Mouse (Mus musculus) frontal cortex, postnatal 36 days (tissue): ENCODE results near the gene Osbpl2.

Experiments used
- DNase-seq, 2 experiments: peaks; one replicate each; pipeline ENCODE4 v3.0.0; 2022; ENCODE audit warnings: low spot score in 2 of 2

Osbpl2 gene

DNA sequence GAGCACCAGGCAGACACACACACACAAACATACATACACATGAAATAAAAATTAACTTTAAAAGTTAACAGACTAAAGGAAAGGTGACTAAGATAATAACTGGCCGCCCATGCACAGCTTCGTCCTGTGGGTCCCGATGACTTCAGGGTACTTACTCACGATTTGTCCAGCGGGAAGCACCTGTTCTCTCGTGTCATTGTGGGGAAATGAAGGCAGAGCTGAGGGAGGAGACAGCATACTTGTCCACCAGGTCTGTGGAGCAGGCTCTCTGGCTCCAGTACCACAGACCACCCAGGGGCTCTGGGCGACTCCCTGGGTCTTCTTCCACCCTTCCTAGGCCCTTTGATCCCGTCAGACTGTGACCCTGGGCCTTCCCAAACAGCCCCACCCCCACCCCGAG, 82.2 kb downstream of the Osbpl2 start:
- DNase-seq, result no peak

DNA sequence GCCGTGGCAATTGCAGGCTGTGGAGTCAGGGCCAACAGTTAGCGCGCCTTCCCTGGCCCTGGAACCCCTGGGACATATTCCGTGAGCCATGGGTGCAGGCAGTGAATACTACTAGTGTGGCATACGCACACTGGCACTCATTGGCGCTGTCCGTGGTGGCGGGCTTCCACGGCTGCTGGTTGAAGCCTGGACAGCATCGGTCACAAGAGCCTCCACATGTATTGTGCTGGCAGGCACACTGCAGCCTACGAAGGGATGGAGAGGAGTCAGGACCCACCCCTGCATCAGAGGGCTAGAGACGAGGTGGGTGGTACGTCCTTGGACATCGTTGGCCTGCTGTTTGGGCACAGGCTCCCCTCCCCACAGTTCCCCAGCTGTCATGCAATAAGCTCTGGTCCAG, 83.2 kb downstream of the Osbpl2 start:
- no peak for DNase-seq

DNA sequence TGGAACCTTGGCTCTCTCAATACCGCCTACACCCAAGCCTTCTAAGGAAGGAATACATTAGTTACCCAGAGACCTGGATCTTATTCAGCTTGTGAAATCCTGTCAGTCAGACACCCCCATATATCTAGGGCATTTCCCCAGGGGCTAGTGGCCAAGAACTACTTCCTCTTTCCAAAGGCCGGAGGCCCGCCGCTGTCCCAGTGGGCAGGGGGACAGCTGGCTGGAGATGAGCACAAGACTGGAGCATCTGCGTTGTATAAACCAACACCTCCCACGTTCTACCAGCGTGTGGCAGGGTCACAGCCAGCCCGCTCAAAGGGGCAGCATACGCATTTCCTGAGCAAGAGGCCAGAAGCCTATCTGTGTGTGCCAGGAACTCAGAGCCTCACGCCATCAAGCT, 83.7 kb downstream of the Osbpl2 start:
- DNase-seq, result no peak

DNA sequence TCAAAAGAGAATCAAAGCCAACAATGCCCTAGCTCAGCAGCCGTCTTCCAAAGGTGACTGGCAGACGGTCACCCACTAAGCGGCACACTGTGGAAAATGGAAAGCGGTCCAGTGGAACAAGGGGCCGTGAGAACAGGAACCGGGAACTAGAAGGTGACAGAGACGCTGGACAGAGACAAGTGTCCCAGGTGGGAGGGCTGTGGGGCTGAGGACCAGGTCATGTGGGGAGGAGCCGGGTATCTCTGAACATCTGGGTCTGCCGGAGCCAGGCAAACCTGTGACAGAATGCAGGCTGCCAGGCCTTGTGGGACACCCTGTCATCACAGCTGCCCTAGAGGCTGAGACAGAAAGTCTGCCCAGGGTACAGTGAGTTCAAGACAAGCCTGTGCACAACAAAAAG, 85.4 kb downstream of the Osbpl2 start:
- DNase-seq, result no peak

DNA sequence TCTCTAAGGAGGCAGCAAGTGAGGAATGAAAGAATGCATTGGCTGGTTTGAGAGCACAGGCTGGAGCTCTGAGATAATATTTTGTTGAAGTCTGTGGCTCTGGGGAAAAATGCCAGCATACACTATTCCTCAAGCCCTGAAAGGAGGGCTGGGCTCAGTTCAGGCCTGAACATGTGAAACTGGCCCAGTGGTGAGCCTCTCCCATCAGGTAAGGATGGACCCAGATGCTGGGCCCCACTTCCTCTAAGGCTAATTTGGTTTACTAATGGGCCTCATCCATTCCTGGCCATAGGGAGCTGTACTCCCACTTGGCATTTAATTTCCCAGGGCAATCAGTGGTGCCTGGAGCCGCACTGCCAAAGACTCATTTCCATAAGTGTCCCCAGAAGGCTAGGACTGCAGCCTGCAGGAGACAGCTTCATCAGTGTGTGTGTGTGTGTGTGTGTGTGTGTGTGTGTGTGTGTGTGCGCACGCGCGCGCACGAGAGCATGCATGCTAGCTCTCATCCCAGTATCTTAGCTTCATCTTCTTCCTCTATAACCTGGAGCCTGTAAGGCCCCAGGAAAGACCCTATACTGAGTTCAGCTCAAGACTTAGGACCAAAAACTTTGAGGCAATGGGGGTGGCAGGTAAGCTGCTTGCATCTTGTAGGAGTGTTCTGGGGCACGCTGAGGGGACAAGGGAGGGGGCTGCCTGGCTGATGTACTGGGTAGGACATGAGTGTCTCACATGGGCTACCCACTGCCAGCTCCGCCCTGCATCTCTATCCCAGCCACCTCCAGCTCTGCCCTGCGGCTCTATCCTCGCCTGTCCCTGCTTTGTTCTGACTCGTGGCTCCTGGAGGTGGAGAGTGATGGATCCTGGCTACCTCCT, 86.2 kb downstream of the Osbpl2 start:
- no peak for DNase-seq

DNA sequence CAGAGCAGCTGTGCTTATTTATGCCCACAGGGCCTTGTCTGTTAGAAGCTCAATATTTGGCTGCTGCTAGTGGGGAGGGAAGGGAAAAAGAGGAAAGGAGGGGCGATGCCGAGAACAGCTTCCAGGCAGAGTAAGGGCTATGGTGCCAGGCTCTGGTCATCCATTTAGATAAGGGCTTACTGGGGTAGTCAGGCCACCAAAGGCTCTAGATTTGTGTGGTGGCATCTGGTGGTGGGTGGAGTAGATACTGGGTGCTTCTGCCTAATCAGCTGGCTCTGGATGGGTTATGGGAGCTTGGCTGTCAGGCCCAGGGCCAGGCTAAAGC, 86.8 kb downstream of the Osbpl2 start:
- DNase-seq, result no peak

DNA sequence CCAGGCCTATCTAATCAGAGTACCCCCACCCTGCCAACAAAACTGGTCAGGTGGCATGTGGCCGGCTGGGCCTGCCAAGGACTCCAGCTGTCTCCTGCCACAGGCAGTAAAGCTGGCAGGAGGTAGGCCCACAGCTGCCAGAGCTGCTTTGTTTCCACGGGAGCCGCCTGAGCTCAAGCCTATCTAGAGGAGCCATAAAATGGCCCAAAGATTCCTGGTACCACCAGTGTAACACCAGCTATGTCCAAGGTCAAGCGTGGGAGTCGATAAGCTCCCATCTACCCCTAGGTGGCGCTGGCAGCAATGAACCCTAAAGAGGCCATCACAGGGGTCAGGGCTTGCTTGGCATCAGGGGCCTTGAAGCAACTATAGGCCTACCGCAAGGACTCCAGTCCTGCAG, 88.7 kb downstream of the Osbpl2 start:
- DNase-seq, result no peak

DNA sequence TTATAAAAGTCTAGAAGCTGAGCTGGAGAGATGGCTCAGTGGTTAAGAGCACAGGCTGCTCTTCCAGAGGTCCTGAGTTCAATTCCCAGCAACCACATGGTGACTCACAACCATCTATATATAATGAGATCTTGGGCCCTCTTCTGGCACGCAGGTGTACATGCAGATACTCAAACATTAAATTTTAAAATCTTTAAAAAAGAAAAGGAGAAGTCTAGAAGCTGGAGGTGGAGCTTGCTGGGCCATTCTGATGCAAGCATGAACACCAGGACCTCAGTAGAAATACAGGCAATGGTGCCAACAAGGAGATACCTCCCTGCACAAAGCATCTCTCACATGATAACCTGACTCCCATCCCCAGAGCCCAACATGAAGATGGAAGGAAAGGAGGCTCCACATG, 89.9 kb downstream of the Osbpl2 start:
- DNase-seq, result no peak

DNA sequence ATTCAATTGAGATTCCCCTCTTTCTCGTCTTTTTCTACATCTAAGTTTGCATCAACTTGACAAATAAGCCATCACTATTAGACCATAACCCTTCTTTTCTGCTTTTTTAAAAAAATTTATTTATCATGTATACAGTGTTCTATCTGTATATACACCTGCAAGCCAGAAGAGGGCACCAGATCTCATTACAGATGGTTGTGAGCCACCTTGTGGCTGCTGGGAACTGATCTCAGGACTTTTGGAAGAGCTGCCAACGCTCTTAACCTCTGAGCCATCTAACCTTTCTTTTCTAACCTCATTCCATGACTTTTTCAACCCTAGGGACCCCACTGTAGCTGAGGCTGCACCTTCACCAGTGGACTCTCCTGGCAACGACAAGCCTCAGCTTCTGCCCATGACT, 93.1 kb downstream of the Osbpl2 start:
- DNase-seq, result no peak
